Mouse (Mus musculus): Measurements from ENCODE around the gene Capn11. TPM values are rescaled to one million over a fixed set of nuclear protein-coding genes. Genes with fewer than 3 reads are reported as not detected.
A peak's percentile ranks its signal among the peaks of the same experiment; 100 is the strongest.
"Not testable (repeated sequence)": the region's sequence is repeated elsewhere in the genome, so short reads cannot be mapped to it uniquely, and the experiment has no call there.

The Capn11 gene
- total RNA-seq, 2 experiments from 2014 or later, result 0.21 to 0.66 TPM

DNA sequence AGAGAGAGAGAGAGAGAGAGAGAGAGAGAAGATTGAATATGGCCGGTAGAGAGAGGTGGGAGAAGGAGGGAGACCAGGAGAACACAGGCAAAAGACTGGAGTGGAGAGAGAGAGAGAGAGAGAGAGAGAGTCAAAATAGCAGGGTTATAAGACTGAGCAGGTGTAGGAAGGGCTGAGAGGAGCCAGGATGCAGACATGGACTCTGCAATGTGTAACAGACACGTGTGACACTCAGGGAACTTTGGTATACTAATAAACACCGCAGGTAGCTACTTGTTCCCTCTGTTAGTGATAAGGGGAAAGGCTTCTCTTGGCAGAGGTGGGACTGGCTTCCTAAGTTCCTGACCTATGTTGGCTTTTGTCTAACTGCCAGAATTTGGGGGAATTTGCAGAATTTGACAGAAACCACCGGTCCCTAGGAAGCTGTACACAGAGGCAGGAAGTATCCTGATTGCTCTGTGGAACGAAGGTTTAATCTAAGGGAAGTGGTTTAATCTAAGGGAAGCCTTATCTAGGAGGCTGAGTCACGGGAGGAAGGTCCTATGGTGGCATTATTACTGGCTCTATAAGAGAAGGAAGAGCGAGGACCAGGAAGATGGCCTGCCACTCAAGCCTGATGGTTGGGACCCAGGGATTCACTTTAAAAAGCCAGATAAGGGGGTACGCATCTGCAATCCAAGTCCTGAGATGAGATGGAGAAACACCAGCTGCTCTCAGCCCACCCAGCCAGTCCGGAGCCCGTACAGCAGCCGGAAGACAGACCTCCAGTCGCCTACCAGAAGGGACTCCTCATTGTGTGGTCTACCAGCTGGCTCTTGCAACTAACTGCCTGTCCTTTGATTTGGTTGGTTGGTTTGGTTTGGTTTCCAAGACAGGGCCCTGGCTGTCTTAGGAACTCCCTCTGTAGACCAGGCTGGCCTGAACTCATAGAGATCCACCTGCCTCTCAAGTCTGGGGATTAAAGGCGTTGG is 30.0 kb downstream of the Capn11 start:
- no peak for DNase-seq (ENCODE audit: low spot score)

- DNase-seq (ENCODE audit: low spot score), result no peak
Observed at GRCm38 (mm10) chr17:45628160-45628559, 31.0 kb downstream of the Capn11 start.

DNA sequence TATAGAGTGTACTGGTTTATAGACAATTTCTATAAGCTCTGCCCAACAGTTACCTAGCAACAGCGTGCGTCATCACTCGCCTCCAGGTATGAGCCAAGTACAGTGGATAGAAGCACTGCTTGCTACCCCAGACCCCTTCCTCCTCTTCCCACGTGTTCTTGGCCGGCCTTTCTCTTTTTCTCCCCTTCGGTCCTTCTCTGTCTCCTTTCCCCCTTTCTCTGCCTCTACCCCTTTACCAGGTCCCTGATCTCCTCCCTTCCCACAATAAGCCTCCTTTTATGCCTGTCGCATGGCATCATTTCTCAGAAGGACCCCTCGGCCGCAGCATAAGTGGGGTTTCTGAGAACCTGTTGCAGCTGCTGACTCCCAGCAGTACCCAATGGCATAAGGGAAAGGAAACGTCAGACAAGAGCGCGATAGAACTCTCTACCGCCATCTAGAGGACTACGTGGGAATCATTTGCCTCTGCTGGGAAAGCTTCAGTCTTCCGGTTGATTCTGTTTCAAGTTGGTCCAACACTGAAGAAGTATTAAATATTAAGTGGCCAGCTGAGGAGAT is 32.5 kb downstream of the Capn11 start:
- DNase-seq (ENCODE audit: low spot score), result peak; percentile 83

DNA sequence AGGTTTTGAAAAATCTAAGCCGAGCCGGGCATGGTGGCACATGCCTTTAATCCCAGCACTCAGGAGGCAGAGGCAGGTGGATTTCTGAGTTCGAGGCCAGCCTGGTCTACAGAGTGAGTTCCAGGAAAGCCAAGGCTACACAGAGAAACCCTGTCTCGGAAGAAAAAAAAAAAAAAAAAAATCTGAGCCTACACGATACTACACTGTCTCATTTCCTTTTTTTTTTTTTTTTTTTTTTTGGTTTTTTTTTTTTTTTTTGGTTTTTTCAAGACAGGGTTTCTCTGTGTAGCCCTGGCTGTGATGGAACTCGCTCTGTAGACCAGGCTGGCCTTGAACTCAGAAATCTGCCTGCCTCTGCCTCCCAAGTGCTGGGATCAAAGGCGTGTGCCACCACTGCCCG is 35.7 kb downstream of the Capn11 start:
- not testable (repeated sequence) for DNase-seq (ENCODE audit: low spot score)

DNA sequence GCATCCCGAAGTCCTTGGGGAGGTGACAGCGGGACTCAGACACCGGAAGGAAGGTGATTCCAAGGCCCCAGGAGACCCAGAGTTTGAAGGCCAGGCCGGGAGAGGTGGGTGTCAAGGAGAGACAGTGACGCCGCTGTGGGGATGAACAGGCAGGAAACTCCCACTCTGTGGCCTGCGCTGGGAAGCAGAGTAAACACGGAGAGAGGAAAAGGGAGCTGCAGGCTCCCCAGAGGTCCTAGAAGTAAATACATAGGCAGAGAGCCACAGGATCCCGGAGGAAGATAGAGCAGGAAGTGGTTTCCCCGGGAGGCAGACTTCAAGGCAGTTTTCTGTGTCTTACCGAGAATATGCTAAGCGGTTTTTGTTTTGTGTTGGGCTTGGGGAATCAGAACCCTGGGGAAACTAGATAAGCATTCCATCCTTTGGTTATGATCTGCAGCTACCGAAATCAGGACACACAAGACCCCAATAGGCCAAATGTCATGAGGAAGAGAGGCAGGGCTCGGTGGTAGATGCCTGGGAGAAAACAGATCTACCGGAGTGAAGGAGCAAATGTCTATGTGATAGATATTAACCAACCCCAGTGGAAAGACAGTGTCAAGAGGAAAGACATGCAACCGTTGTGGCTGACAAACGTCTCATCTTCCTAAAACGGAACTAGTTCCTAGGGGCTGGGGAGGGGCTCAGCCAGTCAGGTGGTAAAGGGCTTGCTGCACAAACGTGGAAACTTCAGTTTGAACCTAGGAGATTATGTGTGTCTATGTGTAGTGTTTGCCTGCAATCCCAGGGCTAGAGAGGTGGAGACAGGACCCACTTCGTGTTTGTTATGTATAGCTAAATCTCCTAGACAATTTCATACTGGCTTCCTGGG is 39.5 kb downstream of the Capn11 start:
- DNase-seq (ENCODE audit: low spot score), result no peak

DNA sequence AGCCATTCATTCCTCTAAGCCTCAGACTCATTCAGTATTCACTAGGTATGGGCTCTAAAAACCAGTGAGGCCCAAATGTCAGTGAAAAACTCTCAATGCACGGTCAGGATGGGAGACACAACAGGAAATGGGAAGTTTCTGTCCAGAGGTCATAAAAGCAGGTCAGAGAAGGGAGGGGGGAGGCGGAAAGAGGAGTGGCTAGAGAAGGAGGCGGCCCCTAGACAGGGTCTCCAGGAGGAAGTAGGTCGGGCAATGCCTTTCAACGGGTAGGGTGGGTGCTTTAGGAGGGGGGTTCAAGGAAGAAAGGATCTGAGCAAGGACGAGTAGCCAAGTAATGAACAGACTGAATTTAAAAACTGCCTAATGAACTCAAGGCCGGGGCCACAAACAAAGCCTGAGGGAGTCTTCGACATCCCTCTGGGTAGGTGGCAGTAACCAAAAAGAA is 40.2 kb downstream of the Capn11 start:
- DNase-seq (ENCODE audit: low spot score), result peak; percentile 60

GRCm38 (mm10) chr17:45617655-45618054 is 41.5 kb downstream of the Capn11 start:
- no peak for DNase-seq (ENCODE audit: low spot score)

DNA sequence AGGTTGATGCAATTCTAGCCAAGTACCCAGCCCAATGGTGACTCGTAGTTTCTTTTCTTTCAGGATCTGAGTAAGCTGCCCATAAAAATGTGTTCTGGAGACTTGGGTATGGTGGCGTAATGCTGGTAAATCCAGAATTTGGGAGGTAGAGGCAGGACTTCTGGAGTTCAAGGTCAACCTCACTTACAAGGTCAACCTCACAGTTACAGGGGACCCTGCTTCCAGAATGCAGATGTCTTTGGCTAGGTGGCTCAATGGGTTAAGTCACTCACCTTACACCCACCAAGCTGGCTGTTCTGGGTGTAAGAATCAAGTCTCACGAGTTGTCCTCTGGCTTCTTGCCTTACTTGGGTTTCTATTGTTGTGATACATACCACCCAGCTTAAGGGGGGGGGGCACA is 42.4 kb downstream of the Capn11 start:
- DNase-seq (ENCODE audit: low spot score), result no peak

- DNase-seq (ENCODE audit: low spot score), result no peak
Observed at GRCm38 (mm10) chr17:45616046-45616650, 43.0 kb downstream of the Capn11 start.

- no peak for DNase-seq (ENCODE audit: low spot score)
Observed at GRCm38 (mm10) chr17:45612921-45613320, 46.2 kb downstream of the Capn11 start.

GRCm38 (mm10) chr17:45612008-45612407 is 47.1 kb downstream of the Capn11 start:
- DNase-seq (ENCODE audit: low spot score), result no peak

DNA sequence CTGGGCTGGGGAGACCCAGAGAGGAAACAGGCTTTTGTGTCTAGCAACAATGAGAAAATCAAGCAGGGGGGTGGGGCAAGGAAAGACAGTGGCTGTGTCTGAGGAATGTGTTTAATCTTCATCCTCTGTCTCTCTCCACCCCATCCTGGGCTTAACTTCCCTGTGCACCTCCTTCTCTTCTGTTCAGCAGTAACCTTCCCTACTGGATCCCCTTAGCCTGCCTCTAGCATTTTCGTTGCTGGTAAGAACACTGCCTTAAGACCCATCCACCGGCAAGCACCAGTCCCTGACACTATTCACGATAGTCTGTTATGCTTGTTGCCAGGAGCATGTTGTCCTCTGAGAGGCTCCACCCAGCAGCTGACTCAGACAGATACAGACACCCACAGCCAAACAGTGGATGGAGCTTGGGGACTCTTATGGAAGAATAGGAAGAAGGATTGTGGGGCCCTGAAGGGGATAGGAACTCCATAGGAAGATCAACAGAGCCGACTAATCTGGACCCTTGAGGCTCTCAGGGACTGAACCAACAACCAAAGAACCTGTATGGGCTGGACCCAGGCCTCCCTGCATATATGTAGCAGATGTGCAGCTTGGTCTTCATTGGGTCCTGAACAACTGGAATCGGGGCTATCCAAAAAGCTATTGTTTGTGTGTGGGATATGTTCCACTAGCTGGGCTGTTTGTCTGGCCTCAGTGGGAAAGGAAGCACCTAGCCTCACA is 48.8 kb downstream of the Capn11 start:
- peak; percentile 59 for DNase-seq (ENCODE audit: low spot score)

DNA sequence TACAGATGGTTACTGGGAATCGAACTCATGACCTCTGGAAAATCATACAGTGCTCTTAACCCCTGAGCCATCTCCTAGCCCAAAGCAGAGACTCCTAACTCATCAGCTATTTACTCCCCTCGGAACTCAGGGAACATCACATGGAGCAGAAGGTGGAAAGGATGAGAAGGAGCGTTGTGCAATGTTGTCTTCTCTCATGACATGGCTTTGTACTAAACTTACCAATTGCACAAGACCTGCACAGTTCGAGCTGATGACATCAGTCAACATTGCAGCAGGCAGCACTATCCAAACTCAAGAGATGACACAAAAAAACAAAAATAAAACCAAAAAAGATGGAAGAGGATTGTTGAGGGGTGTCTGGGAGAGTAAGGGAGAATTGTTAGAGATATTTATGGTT is 50.7 kb downstream of the Capn11 start:
- DNase-seq (ENCODE audit: low spot score), result no peak

DNA sequence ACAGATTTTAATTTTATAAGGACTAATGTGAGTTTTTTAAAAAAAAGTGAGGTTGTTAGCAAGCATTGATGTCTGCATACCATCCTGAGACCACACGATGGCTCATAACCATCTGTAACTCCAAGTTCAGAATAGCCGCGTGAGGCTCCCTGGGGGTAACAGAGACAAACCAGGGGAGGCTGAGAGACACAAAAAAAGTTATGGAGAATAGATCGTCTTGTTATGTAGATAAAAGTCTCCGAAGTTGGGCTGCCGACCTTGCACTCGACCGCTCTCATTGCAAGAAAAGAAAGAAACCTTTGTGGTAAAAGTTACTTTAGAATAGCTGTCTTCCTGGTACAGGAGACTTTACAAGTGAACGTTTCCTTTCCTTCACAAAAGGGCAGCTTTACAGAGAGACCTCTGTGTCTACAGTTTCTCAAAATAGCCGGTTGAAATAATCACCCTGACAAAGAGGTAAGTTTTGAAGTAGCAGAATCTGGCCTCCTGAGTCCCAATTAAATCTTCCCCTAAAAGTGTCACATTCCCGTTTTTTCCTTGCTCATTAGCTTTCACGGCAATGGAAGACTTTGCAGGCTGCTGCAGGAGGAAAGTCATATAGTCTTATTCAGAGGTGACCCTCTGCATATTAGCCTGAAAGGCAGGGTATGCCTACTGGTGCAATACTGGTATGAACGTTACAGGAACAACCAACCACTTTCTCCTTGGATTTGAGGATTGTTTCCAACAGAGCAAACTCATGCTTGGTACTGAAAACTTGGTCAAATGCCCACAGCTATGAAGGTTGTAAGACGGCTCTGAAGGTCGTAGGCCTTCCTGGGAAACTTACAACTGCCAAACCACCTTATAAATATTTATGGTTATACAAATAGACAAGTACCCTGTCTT is 51.9 kb downstream of the Capn11 start:
- DNase-seq (ENCODE audit: low spot score), result no peak

DNA sequence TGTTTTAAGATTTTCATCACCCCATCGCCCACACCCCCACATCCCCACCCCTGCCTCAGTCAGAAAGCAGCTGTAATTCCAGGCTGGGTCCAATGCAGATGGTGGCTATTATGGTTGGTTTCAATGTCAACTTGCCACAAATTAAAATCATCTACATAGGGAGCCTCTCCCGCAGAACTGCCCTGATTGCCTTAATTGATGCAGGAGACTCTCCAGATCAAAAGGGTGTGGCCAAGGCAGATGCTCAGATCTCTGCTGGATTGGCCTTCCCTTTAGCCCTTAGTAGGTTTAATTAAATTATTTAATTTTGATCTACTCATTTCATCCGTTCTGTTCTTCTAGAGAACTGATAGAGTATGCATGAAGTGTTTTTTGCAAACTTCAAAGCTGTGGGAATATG is 56.1 kb downstream of the Capn11 start:
- no peak for DNase-seq (ENCODE audit: low spot score)

- no peak for DNase-seq (ENCODE audit: low spot score)
Observed at GRCm38 (mm10) chr17:45601877-45602304, 57.2 kb downstream of the Capn11 start, which contains the start of gene Mymx. Gene Mymx (minus strand): TSS chr17:45602102.

DNA sequence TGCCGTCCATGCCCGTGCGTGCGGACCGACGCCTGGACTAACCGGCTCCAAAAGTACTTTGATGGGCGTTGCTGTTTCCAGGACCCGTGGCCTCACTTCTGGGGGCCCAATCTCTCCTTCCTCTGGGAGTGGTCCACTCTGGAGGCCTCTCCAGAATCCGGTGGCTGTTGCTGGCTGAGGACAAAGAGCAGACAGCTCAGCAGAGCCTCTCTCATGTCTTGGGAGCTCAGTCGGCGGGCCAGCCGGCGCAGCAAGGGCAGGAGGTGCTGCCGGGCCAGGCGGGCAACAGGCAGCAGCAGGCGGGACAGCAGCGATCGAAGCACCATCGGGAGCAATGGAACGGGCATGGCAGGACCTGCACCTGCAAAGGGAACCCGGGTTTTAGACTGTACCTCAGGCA is 57.8 kb downstream of the Capn11 start:
- no peak for DNase-seq (ENCODE audit: low spot score)

- DNase-seq (ENCODE audit: low spot score), result no peak
Observed at GRCm38 (mm10) chr17:45600267-45600666, 58.9 kb downstream of the Capn11 start.

- peak; percentile 76 for DNase-seq (ENCODE audit: low spot score)
Observed at GRCm38 (mm10) chr17:45599446-45600242, 59.5 kb downstream of the Capn11 start, which contains the start of gene Slc29a1. Gene Slc29a1 (minus strand): TSS chr17:45599606.
